In genomic region chr15:97424375-97424774, GRCm38 (mm10) we compare ENCODE assay signal across 15 mouse cellular contexts.
A peak's percentile ranks its signal among the peaks of the same experiment; 100 is the strongest.
DNase-seq lines count a peak whose midpoint lies in the region; ATAC-seq and TF ChIP-seq lines count a peak whose summit lies in the region.
"Had no signal": no experiment of that assay in that cellular context is flagged by ENCODE, and none has a peak within 500 bp of the region (broad histone marks: within the 10 kb centered on the region; RNA-seq: fewer than 3 reads in every experiment).

No protein-coding gene starts in this region.

- H3K27me3 ChIP-seq in thymus, adult 2 months (ENCODE audit: control insufficient read depth, insufficient read depth, low read length) = no peaks in the 10 kb centered on the region
- no peaks in the 10 kb centered on the region for H3K27me3 ChIP-seq in hindbrain, embryonic 13.5 days
- no peaks in the 10 kb centered on the region for H3K27me3 ChIP-seq in hindbrain, embryonic 16.5 days (replicated peaks; ENCODE audit: control insufficient read depth, insufficient read depth, low read length)
- H3K27me3 ChIP-seq: embryonic facial prominence, embryonic 12.5 days; limb, embryonic 13.5 days; Patski had no signal

- no peak for ATAC-seq in hindbrain, embryonic 13.5 days (ENCODE audit: low FRiP score)
- ATAC-seq in hindbrain, embryonic 16.5 days = no peak
- ATAC-seq: forebrain, embryonic 16.5 days; Patski had no signal

- no peak overlapping the region for H3K9ac ChIP-seq in hindbrain, embryonic 13.5 days
- H3K9ac ChIP-seq in hindbrain, embryonic 16.5 days (ENCODE audit: low read depth, low read length) = no peak overlapping the region
- H3K9ac ChIP-seq: embryonic facial prominence, embryonic 12.5 days; limb, embryonic 13.5 days had no signal

- H3K27ac ChIP-seq in thymus, adult 2 months (ENCODE audit: control insufficient read depth, insufficient read depth, low read length) = peak overlapping the region; percentile 83
- no peak overlapping the region for H3K27ac ChIP-seq in hindbrain, embryonic 13.5 days
- no peak overlapping the region for H3K27ac ChIP-seq in hindbrain, embryonic 16.5 days (ENCODE audit: low read depth, low read length)
- H3K27ac ChIP-seq: embryonic facial prominence, embryonic 12.5 days; hindbrain, embryonic 10.5 days; limb, embryonic 13.5 days had no signal

- H3K9me3 ChIP-seq in hindbrain, embryonic 13.5 days = no peaks in the 10 kb centered on the region
- no peaks in the 10 kb centered on the region for H3K9me3 ChIP-seq in hindbrain, embryonic 16.5 days (ENCODE audit: control insufficient read depth, low read length)
- H3K9me3 ChIP-seq: embryonic facial prominence, embryonic 12.5 days; hindbrain, embryonic 10.5 days; limb, embryonic 13.5 days had no signal

- no peak overlapping the region for H3K4me2 ChIP-seq in hindbrain, embryonic 13.5 days
- H3K4me2 ChIP-seq in hindbrain, embryonic 16.5 days (ENCODE audit: low read length) = no peak overlapping the region
- H3K4me2 ChIP-seq: embryonic facial prominence, embryonic 12.5 days; limb, embryonic 13.5 days had no signal

- H3K4me3 ChIP-seq in thymus, adult 2 months (ENCODE audit: control insufficient read depth, insufficient read depth, low read length) = peak overlapping the region; percentile 42
- no peak overlapping the region for H3K4me3 ChIP-seq in hindbrain, embryonic 13.5 days
- H3K4me3 ChIP-seq in hindbrain, embryonic 16.5 days (ENCODE audit: low read length) = no peak overlapping the region
- H3K4me3 ChIP-seq: embryonic facial prominence, embryonic 12.5 days; hindbrain, embryonic 10.5 days; limb, embryonic 13.5 days had no signal

- 15% methylated on average over 7 of the region's 7 CpGs for WGBS in thymus, adult 2 months
- 67% methylated on average over 7 of the region's 7 CpGs for WGBS in hindbrain, embryonic 13.5 days
- 77% methylated on average over 7 of the region's 7 CpGs for whole genome bisulfite sequencing in hindbrain, embryonic 16.5 days

- H3K36me3 ChIP-seq in thymus, adult 2 months (ENCODE audit: control insufficient read depth, insufficient read depth, low read length) = no peaks in the 10 kb centered on the region
- H3K36me3 ChIP-seq in hindbrain, embryonic 13.5 days = no peaks in the 10 kb centered on the region
- no peaks in the 10 kb centered on the region for H3K36me3 ChIP-seq in hindbrain, embryonic 16.5 days (ENCODE audit: control insufficient read depth, insufficient read depth, low read length)
- H3K36me3 ChIP-seq: embryonic facial prominence, embryonic 12.5 days; hindbrain, embryonic 10.5 days; limb, embryonic 13.5 days had no signal

- no peak for TF ChIP-seq POLR2A in thymus, adult 2 months (IDR thresholded peaks at IDR 0.05; ENCODE audit: control insufficient read depth, extremely low read depth, insufficient read depth, low read length, poor library complexity)

- peaks cover 17% of the 10 kb centered on the region for H3K4me1 ChIP-seq in thymus, adult 2 months (replicated peaks; ENCODE audit: control insufficient read depth, insufficient read depth, low read length)
- no peaks in the 10 kb centered on the region for H3K4me1 ChIP-seq in hindbrain, embryonic 13.5 days (replicated peaks)
- H3K4me1 ChIP-seq in hindbrain, embryonic 16.5 days (ENCODE audit: control insufficient read depth, insufficient read depth, low read depth, low read length) = no peaks in the 10 kb centered on the region
- H3K4me1 ChIP-seq: embryonic facial prominence, embryonic 12.5 days; hindbrain, embryonic 10.5 days; limb, embryonic 13.5 days had no signal

- peak; percentile 81 for DNase-seq in CD4-positive, CD25-positive, alpha-beta regulatory T cell, adult 2 months (ENCODE audit: low read depth, low spot score)
- peak; percentile 61 for DNase-seq in ES-CJ7 (ENCODE audit: low read depth, low spot score)
- DNase-seq in lung, postnatal 14 days = peak; percentile 28
- DNase-seq in thymus, adult 2 months = peak; percentile 66
- no peak for DNase-seq in layer of hippocampus, adult 18-20 months (ENCODE audit: low spot score in 2 of 2)
- DNase-seq: cerebellum, adult 9-10 months; kidney, adult 8-10 months; right cerebral cortex, adult 18-20 months had no signal

- TF ChIP-seq CTCF in thymus, adult 2 months (IDR thresholded peaks at IDR 0.05; ENCODE audit: borderline replicate concordance, control insufficient read depth, extremely low read depth, insufficient read depth, low read length, poor library complexity) = no peak

Comparison
In these comparisons a context has a peak if more than half of its experiments do, and no peak if none do; other contexts are left out.
1. DNase-seq: peak in CD4-positive, CD25-positive, alpha-beta regulatory T cell, adult 2 months (single experiment), ES-CJ7 (single experiment), lung, postnatal 14 days (single experiment) and thymus, adult 2 months (single experiment); none in layer of hippocampus, adult 18-20 months (0 of 2).